Mouse (Mus musculus): ENCODE results near the gene Fgfr2.
A peak's percentile ranks its signal among the peaks of the same experiment; 100 is the strongest.

The Fgfr2 gene

GRCm38 (mm10) chr7:132795141-132795540 is 328.0 kb downstream of the Fgfr2 start:
- DNase-seq, result no peak

- no peak for DNase-seq
Observed at GRCm38 (mm10) chr7:132793467-132793866, 329.7 kb downstream of the Fgfr2 start.

- no peak for DNase-seq
Observed at GRCm38 (mm10) chr7:132790447-132791219, 332.5 kb downstream of the Fgfr2 start.

- DNase-seq, result no peak
Observed at GRCm38 (mm10) chr7:132788826-132789225, 334.3 kb downstream of the Fgfr2 start.

GRCm38 (mm10) chr7:132787496-132788190 is 335.5 kb downstream of the Fgfr2 start:
- no peak for DNase-seq

GRCm38 (mm10) chr7:132787022-132787421 is 336.1 kb downstream of the Fgfr2 start:
- DNase-seq, result no peak

GRCm38 (mm10) chr7:132786522-132786921 is 336.6 kb downstream of the Fgfr2 start:
- DNase-seq, result no peak

GRCm38 (mm10) chr7:132786011-132786410 is 337.1 kb downstream of the Fgfr2 start:
- no peak for DNase-seq

GRCm38 (mm10) chr7:132784101-132784500 is 339.0 kb downstream of the Fgfr2 start:
- no peak for DNase-seq

GRCm38 (mm10) chr7:132781850-132782249 is 341.3 kb downstream of the Fgfr2 start:
- no peak for DNase-seq

- DNase-seq, result no peak
Observed at GRCm38 (mm10) chr7:132781130-132781814, 341.9 kb downstream of the Fgfr2 start.

GRCm38 (mm10) chr7:132780611-132781010 is 342.5 kb downstream of the Fgfr2 start:
- DNase-seq, result no peak

GRCm38 (mm10) chr7:132778630-132779029 is 344.5 kb downstream of the Fgfr2 start:
- no peak for DNase-seq

GRCm38 (mm10) chr7:132777728-132778453 is 345.3 kb downstream of the Fgfr2 start:
- no peak for DNase-seq

GRCm38 (mm10) chr7:132777117-132777516 is 346.0 kb downstream of the Fgfr2 start:
- no peak for DNase-seq

GRCm38 (mm10) chr7:132776338-132777111 is 346.6 kb downstream of the Fgfr2 start:
- no peak for DNase-seq

- DNase-seq, result no peak
Observed at GRCm38 (mm10) chr7:132775922-132776321, 347.2 kb downstream of the Fgfr2 start.

GRCm38 (mm10) chr7:132775333-132775732 is 347.8 kb downstream of the Fgfr2 start:
- DNase-seq, result peak; percentile 67

- no peak for DNase-seq
Observed at GRCm38 (mm10) chr7:132773011-132773705, 350.0 kb downstream of the Fgfr2 start.

- DNase-seq, result no peak
Observed at GRCm38 (mm10) chr7:132772440-132772839, 350.7 kb downstream of the Fgfr2 start.
